13 mouse cellular contexts compared by ENCODE assay signal in genomic region chr4:133443085-133443484, GRCm38 (mm10). TPM values are rescaled to one million over a fixed set of nuclear protein-coding genes. Genes with fewer than 3 reads are reported as not detected.
DNase-seq lines count a peak whose midpoint lies in the region; ATAC-seq lines count a peak whose summit lies in the region.
"Had no signal": no experiment of that assay in that cellular context is flagged by ENCODE, and none has a peak within 500 bp of the region (broad histone marks: within the 10 kb centered on the region; RNA-seq: fewer than 3 reads in every experiment).

No protein-coding gene starts in this region.

- no peak overlapping the region for H3K4me3 ChIP-seq in lung, embryonic 15.5 days
- no peak overlapping the region for H3K4me3 ChIP-seq in forebrain, embryonic 14.5 days (ENCODE audit: low read depth, low read length)
- no peak overlapping the region for H3K4me3 ChIP-seq in hindbrain, embryonic 15.5 days
- H3K4me3 ChIP-seq in neural tube, embryonic 15.5 days (replicated peaks): no peak overlapping the region
- H3K4me3 ChIP-seq: liver, embryonic 13.5 days had no signal

- no peak for ATAC-seq in lung, embryonic 15.5 days (ENCODE audit: borderline replicate concordance, extremely low read depth, low FRiP score, low TSS enrichment)
- no peak for ATAC-seq in forebrain, embryonic 14.5 days
- ATAC-seq in hindbrain, embryonic 15.5 days (ENCODE audit: low FRiP score, low read depth): peak; percentile 82
- peak; percentile 51; the same call in 1 of the 2 replicates for ATAC-seq in neural tube, embryonic 15.5 days (ENCODE audit: low FRiP score)
- no peak for ATAC-seq in megakaryocyte-erythroid progenitor cell, adult 5-6 weeks (replicated peaks; ENCODE audit: low FRiP score, low TSS enrichment, poor library complexity, severe bottlenecking)

- peak overlapping the region; percentile 24; the same call in 1 of the 2 replicates for H3K27ac ChIP-seq in lung, embryonic 15.5 days
- H3K27ac ChIP-seq in forebrain, embryonic 14.5 days (ENCODE audit: low read depth, low read length): peak overlapping the region; percentile 17; the same call in 1 of the 2 replicates
- peak overlapping the region; percentile 65 for H3K27ac ChIP-seq in hindbrain, embryonic 15.5 days (replicated peaks)
- H3K27ac ChIP-seq in neural tube, embryonic 15.5 days (replicated peaks): peak overlapping the region; percentile 39; the same call in 1 of the 2 replicates
- H3K27ac ChIP-seq: liver, embryonic 13.5 days had no signal

- 60% methylated on average over 5 of the region's 5 CpGs for WGBS in lung, embryonic 15.5 days
- 29% methylated on average over 5 of the region's 5 CpGs for WGBS in forebrain, embryonic 14.5 days
- 38% methylated on average over 5 of the region's 5 CpGs for WGBS in hindbrain, embryonic 15.5 days
- 46% methylated on average over 5 of the region's 5 CpGs for WGBS in neural tube, embryonic 15.5 days

- H3K4me2 ChIP-seq in lung, embryonic 15.5 days: no peak overlapping the region
- H3K4me2 ChIP-seq in forebrain, embryonic 14.5 days (ENCODE audit: low read length): no peak overlapping the region
- H3K4me2 ChIP-seq in hindbrain, embryonic 15.5 days: no peak overlapping the region
- no peak overlapping the region for H3K4me2 ChIP-seq in neural tube, embryonic 15.5 days
- H3K4me2 ChIP-seq: liver, embryonic 13.5 days had no signal

- H3K27me3 ChIP-seq in lung, embryonic 15.5 days: no peaks in the 10 kb centered on the region
- H3K27me3 ChIP-seq in forebrain, embryonic 14.5 days (replicated peaks; ENCODE audit: control insufficient read depth, insufficient read depth, low read length): no peaks in the 10 kb centered on the region
- no peaks in the 10 kb centered on the region for H3K27me3 ChIP-seq in hindbrain, embryonic 15.5 days
- no peaks in the 10 kb centered on the region for H3K27me3 ChIP-seq in neural tube, embryonic 15.5 days (replicated peaks)

- H3K9me3 ChIP-seq in lung, embryonic 15.5 days: no peaks in the 10 kb centered on the region
- no peaks in the 10 kb centered on the region for H3K9me3 ChIP-seq in forebrain, embryonic 14.5 days (replicated peaks; ENCODE audit: control insufficient read depth, low read length)
- no peaks in the 10 kb centered on the region for H3K9me3 ChIP-seq in hindbrain, embryonic 15.5 days
- H3K9me3 ChIP-seq in neural tube, embryonic 15.5 days (replicated peaks): no peaks in the 10 kb centered on the region
- H3K9me3 ChIP-seq: liver, embryonic 13.5 days had no signal

- H3K4me1 ChIP-seq in lung, embryonic 15.5 days: peaks cover 14% of the 10 kb centered on the region
- H3K4me1 ChIP-seq in forebrain, embryonic 14.5 days (ENCODE audit: control insufficient read depth, insufficient read depth, low read length): peaks cover 12% of the 10 kb centered on the region
- peaks cover 20% of the 10 kb centered on the region for H3K4me1 ChIP-seq in hindbrain, embryonic 15.5 days (replicated peaks)
- peaks cover 20% of the 10 kb centered on the region for H3K4me1 ChIP-seq in neural tube, embryonic 15.5 days

- no peak for DNase-seq in lung, postnatal 4 days
- DNase-seq in forebrain, embryonic 14.5 days (ENCODE audit: low spot score): peak; percentile 25
- DNase-seq in adrenal gland, postnatal 36 days: no peak
- DNase-seq: adrenal gland, postnatal 14 days; embryo, embryonic 11 days; gastrocnemius, postnatal 36 days; kidney, postnatal 14 days; liver, embryonic 13.5 days had no signal

- no peak overlapping the region for H3K9ac ChIP-seq in lung, embryonic 15.5 days
- H3K9ac ChIP-seq in forebrain, embryonic 14.5 days (ENCODE audit: low read length): no peak overlapping the region
- H3K9ac ChIP-seq in hindbrain, embryonic 15.5 days: no peak overlapping the region
- H3K9ac ChIP-seq in neural tube, embryonic 15.5 days (replicated peaks): no peak overlapping the region
- H3K9ac ChIP-seq: liver, embryonic 13.5 days had no signal

- no peaks in the 10 kb centered on the region for H3K36me3 ChIP-seq in lung, embryonic 15.5 days
- no peaks in the 10 kb centered on the region for H3K36me3 ChIP-seq in forebrain, embryonic 14.5 days (ENCODE audit: control insufficient read depth, insufficient read depth, low read length)
- no peaks in the 10 kb centered on the region for H3K36me3 ChIP-seq in hindbrain, embryonic 15.5 days
- no peaks in the 10 kb centered on the region for H3K36me3 ChIP-seq in neural tube, embryonic 15.5 days
- H3K36me3 ChIP-seq: liver, embryonic 13.5 days had no signal

RNA-seq across cellular contexts. Expression of gene Tent5b, which starts 36.8 kb away (rescaled TPM):
- 1.5 and 1.9 TPM in 2 replicates for polyA plus RNA-seq in lung, embryonic 15.5 days (2015; fragmentation: Nextera tagmentation; extraction: Ambion mirVana)
- 0.09 and 0.27 TPM in 2 replicates for polyA plus RNA-seq in forebrain, embryonic 14.5 days (2014; fragmentation: Nextera tagmentation; extraction: Ambion mirVana)
- polyA plus RNA-seq in hindbrain, embryonic 15.5 days (2015; fragmentation: Nextera tagmentation; extraction: Ambion mirVana): 0.49 and 0.58 TPM in 2 replicates
- 0.26 and 0.57 TPM in 2 replicates for polyA plus RNA-seq in neural tube, embryonic 15.5 days (2015; fragmentation: Nextera tagmentation; extraction: Ambion mirVana)
- total RNA-seq in adrenal gland, postnatal 36 days (2021): 1 to 10 TPM; 1.0 to 3.5 TPM
- total RNA-seq in megakaryocyte-erythroid progenitor cell, adult 5-6 weeks (2014; fragmentation: Nextera tagmentation): not detected in 2 replicates
- 0.28 TPM in 1 of 2 replicates, not detected in the other for total RNA-seq in megakaryocyte-erythroid progenitor cell, adult 5-6 weeks (2017)
- total RNA-seq: monocyte, adult 5-6 weeks had no signal
- polyA plus RNA-seq: liver, embryonic 13.5 days had no signal

RNA-seq across cellular contexts. Expression of gene Trnp1, which starts 55.3 kb away (rescaled TPM):
- polyA plus RNA-seq in lung, embryonic 15.5 days (2015; fragmentation: Nextera tagmentation; extraction: Ambion mirVana): 0.79 and 1.2 TPM in 2 replicates
- 5.8 and 6.2 TPM in 2 replicates for polyA plus RNA-seq in forebrain, embryonic 14.5 days (2014; fragmentation: Nextera tagmentation; extraction: Ambion mirVana)
- polyA plus RNA-seq in hindbrain, embryonic 15.5 days (2015; fragmentation: Nextera tagmentation; extraction: Ambion mirVana): 10.8 and 10.9 TPM in 2 replicates
- 10.6 and 14.3 TPM in 2 replicates for polyA plus RNA-seq in neural tube, embryonic 15.5 days (2015; fragmentation: Nextera tagmentation; extraction: Ambion mirVana)
- total RNA-seq in adrenal gland, postnatal 36 days (2021): 1 to 10 TPM; 3.4 to 4.6 TPM
- not detected in 2 replicates for total RNA-seq in megakaryocyte-erythroid progenitor cell, adult 5-6 weeks (2014; fragmentation: Nextera tagmentation)
- 3.9 TPM in 1 of 2 replicates, not detected in the other for total RNA-seq in megakaryocyte-erythroid progenitor cell, adult 5-6 weeks (2017)
- total RNA-seq: monocyte, adult 5-6 weeks had no signal

Comparison
In these comparisons a context has a peak if more than half of its experiments do, and no peak if none do; other contexts are left out.
1. ATAC-seq: peak in hindbrain, embryonic 15.5 days (single experiment) and neural tube, embryonic 15.5 days (single experiment); none in lung, embryonic 15.5 days (single experiment), forebrain, embryonic 14.5 days (single experiment) and megakaryocyte-erythroid progenitor cell, adult 5-6 weeks (single experiment).
2. Peak in every context shown above with its lines, with median percentiles within 50 percentile points of each other: H3K27ac ChIP-seq.